Mouse (Mus musculus) E14TG2a.4 (cell line): ENCODE results near the gene Slc30a3.

Source experiments
- CTCF ChIP-seq: conservative IDR thresholded peaks from 2 replicates; pipeline ENCODE4 v1.5.1; 2014; ENCODE audit warnings: low read length
- NANOG ChIP-seq: IDR thresholded peaks from 2 replicates; pipeline ENCODE4 v1.6.1; 2014; ENCODE audit warnings: borderline replicate concordance, low read length, mixed read lengths
- POU5F1 ChIP-seq: IDR thresholded peaks from 2 replicates; pipeline ENCODE4 v1.6.1; 2014; ENCODE audit warnings: low read length, borderline replicate concordance

GRCm38 (mm10) chr5:31076346-31076745 lies 31.7 kb downstream of the Slc30a3 start:
- TF ChIP-seq POU5F1 (no peak), CTCF (no peak), NANOG (no peak)
